35 mouse cellular contexts compared by ENCODE assay signal in the genomic region with DNA sequence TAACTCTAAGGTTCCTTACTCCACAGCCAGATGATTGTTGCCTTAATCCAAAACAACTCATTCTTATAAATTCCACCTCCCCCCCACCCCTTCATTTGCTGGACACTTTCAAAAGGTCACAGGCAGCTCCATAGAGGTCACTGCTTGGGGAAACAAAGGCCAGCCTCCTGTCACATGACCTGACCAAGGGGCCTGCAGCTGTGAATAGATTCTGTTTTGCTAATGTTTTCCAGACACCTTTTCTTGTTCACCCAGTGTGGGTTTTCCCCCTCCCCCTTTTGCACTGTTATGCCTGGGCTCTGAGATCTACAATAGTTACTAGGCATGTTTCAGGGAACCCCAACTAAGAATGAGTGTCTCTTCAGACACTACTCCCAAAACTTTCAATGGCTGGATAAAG. TPM values are rescaled to one million over a fixed set of nuclear protein-coding genes. Genes with fewer than 3 reads are reported as not detected.
A peak's percentile ranks its signal among the peaks of the same experiment; 100 is the strongest.
DNase-seq lines count a peak whose midpoint lies in the region; ATAC-seq and TF ChIP-seq lines count a peak whose summit lies in the region.
"Had no signal": no experiment of that assay in that cellular context is flagged by ENCODE, and none has a peak within 500 bp of the region (broad histone marks: within the 10 kb centered on the region; RNA-seq: fewer than 3 reads in every experiment).

No protein-coding gene starts in this region.

- peaks cover 100% of the 10 kb centered on the region for H3K36me3 ChIP-seq in midbrain, embryonic 10.5 days
- peaks cover 51% of the 10 kb centered on the region for H3K36me3 ChIP-seq in midbrain, postnatal 0 days (ENCODE audit: insufficient read depth, low read length)
- peaks cover 55% of the 10 kb centered on the region for H3K36me3 ChIP-seq in intestine, embryonic 15.5 days
- H3K36me3 ChIP-seq in kidney, embryonic 14.5 days (ENCODE audit: control insufficient read depth, insufficient read depth, low read length), result peaks cover 82% of the 10 kb centered on the region

- H3K27me3 ChIP-seq in midbrain, embryonic 10.5 days (ENCODE audit: low read depth, poor library complexity, severe bottlenecking), result no peaks in the 10 kb centered on the region
- H3K27me3 ChIP-seq in midbrain, postnatal 0 days (ENCODE audit: insufficient read depth, low read length), result no peaks in the 10 kb centered on the region
- H3K27me3 ChIP-seq in intestine, embryonic 15.5 days (replicated peaks), result no peaks in the 10 kb centered on the region
- no peaks in the 10 kb centered on the region for H3K27me3 ChIP-seq in kidney, embryonic 14.5 days (ENCODE audit: control insufficient read depth, insufficient read depth, low read length)
- H3K27me3 ChIP-seq: heart, embryonic 15.5 days; hindbrain, embryonic 12.5 days; limb, embryonic 12.5 days; liver, embryonic 15.5 days; neural tube, embryonic 12.5 days had no signal

- H3K4me3 ChIP-seq in midbrain, embryonic 10.5 days, result no peak overlapping the region
- H3K4me3 ChIP-seq in midbrain, postnatal 0 days (ENCODE audit: low read depth, low read length), result no peak overlapping the region
- no peak overlapping the region for H3K4me3 ChIP-seq in intestine, embryonic 15.5 days (replicated peaks)
- H3K4me3 ChIP-seq in kidney, embryonic 14.5 days (ENCODE audit: low read length), result no peak overlapping the region
- H3K4me3 ChIP-seq: erythroblast, embryonic 14.5 days; forebrain, embryonic 12.5 days; heart, embryonic 10.5 days; heart, embryonic 15.5 days; hindbrain, embryonic 12.5 days; limb, embryonic 12.5 days; liver, embryonic 15.5 days; myocyte; neural tube, embryonic 12.5 days had no signal

- DNase-seq in embryo, embryonic 10.5 days (ENCODE audit: low spot score), result peak; percentile 59
- DNase-seq in embryo, embryonic 9.5 days (ENCODE audit: extremely low spot score), result no peak
- no peak for DNase-seq in midbrain, embryonic 10.5 days (ENCODE audit: low spot score)
- no peak for DNase-seq in midbrain, postnatal 0 days (ENCODE audit: low spot score)
- DNase-seq in adrenal gland, postnatal 25 days, result no peak
- DNase-seq: adrenal gland, adult 2 months; cerebellum, adult 2 months; cerebellum, postnatal 14 days; gastrocnemius, postnatal 10 days; heart, adult 11 months; kidney, adult 18-20 months; kidney, postnatal 4 days; layer of hippocampus, adult 9-11 months; lung, embryonic 14.5 days; right cerebral cortex, adult 18-20 months; spleen, adult 18-20 months; thymus, adult 2 months; thymus, postnatal 4 days had no signal

- no peak overlapping the region for H3K9ac ChIP-seq in midbrain, postnatal 0 days (replicated peaks; ENCODE audit: low read length, poor library complexity, severe bottlenecking)
- no peak overlapping the region for H3K9ac ChIP-seq in intestine, embryonic 15.5 days
- no peak overlapping the region for H3K9ac ChIP-seq in kidney, embryonic 14.5 days (ENCODE audit: low read depth, low read length)
- H3K9ac ChIP-seq: forebrain, embryonic 12.5 days; heart, embryonic 15.5 days; hindbrain, embryonic 12.5 days; limb, embryonic 12.5 days; liver, embryonic 15.5 days; lung, embryonic 14.5 days; neural tube, embryonic 12.5 days had no signal

- no peak for ATAC-seq in midbrain, postnatal 0 days (ENCODE audit: low FRiP score)
- peak; percentile 40 for ATAC-seq in activated CD4-positive, CD25-positive, alpha-beta regulatory T cell, adult 4 months
- ATAC-seq in intestine, embryonic 15.5 days, result no peak
- no peak for ATAC-seq in kidney, embryonic 14.5 days (ENCODE audit: low FRiP score, low TSS enrichment)
- ATAC-seq: midbrain, embryonic 16.5 days had no signal

- no peaks in the 10 kb centered on the region for H3K9me3 ChIP-seq in midbrain, embryonic 10.5 days (replicated peaks)
- no peaks in the 10 kb centered on the region for H3K9me3 ChIP-seq in midbrain, postnatal 0 days (ENCODE audit: low read length)
- no peaks in the 10 kb centered on the region for H3K9me3 ChIP-seq in intestine, embryonic 15.5 days
- no peaks in the 10 kb centered on the region for H3K9me3 ChIP-seq in kidney, embryonic 14.5 days (ENCODE audit: control insufficient read depth, low read length)
- H3K9me3 ChIP-seq: forebrain, embryonic 12.5 days; G1E; heart, embryonic 10.5 days; heart, embryonic 15.5 days; hindbrain, embryonic 12.5 days; limb, embryonic 12.5 days; liver, embryonic 15.5 days; neural tube, embryonic 12.5 days had no signal

- peaks cover 59% of the 10 kb centered on the region for H3K4me1 ChIP-seq in midbrain, embryonic 10.5 days
- no peaks in the 10 kb centered on the region for H3K4me1 ChIP-seq in midbrain, postnatal 0 days (ENCODE audit: insufficient read depth, low read length)
- H3K4me1 ChIP-seq in intestine, embryonic 15.5 days (replicated peaks), result no peaks in the 10 kb centered on the region; the same call in 1 of the 2 replicates
- no peaks in the 10 kb centered on the region for H3K4me1 ChIP-seq in kidney, embryonic 14.5 days (ENCODE audit: control insufficient read depth, insufficient read depth, low read length)
- H3K4me1 ChIP-seq: heart, embryonic 15.5 days had no signal

- 0 out of 2 replicates have a peak overlapping the region, but pooled peaks have one; percentile 38 for H3K27ac ChIP-seq in midbrain, embryonic 10.5 days (replicated peaks)
- H3K27ac ChIP-seq in midbrain, postnatal 0 days (ENCODE audit: low read depth, low read length), result no peak overlapping the region
- no peak overlapping the region for H3K27ac ChIP-seq in intestine, embryonic 15.5 days
- H3K27ac ChIP-seq in kidney, embryonic 14.5 days (ENCODE audit: low read depth, low read length), result no peak overlapping the region
- H3K27ac ChIP-seq: forebrain, embryonic 12.5 days; heart, embryonic 10.5 days; heart, embryonic 15.5 days; hindbrain, embryonic 12.5 days; kidney, postnatal 0 days; limb, embryonic 12.5 days; liver, embryonic 15.5 days; neural tube, embryonic 12.5 days; stomach, postnatal 0 days had no signal

- TF ChIP-seq CTCF in midbrain, postnatal 0 days (IDR thresholded peaks at IDR 0.05), result no peak

- H3K4me2 ChIP-seq in midbrain, postnatal 0 days (ENCODE audit: low read depth, low read length, poor library complexity, severe bottlenecking), result no peak overlapping the region
- no peak overlapping the region for H3K4me2 ChIP-seq in intestine, embryonic 15.5 days (replicated peaks)
- no peak overlapping the region for H3K4me2 ChIP-seq in kidney, embryonic 14.5 days (replicated peaks; ENCODE audit: low read depth, low read length)
- H3K4me2 ChIP-seq: forebrain, embryonic 12.5 days; heart, embryonic 15.5 days; hindbrain, embryonic 12.5 days; limb, embryonic 12.5 days; liver, embryonic 15.5 days; lung, embryonic 14.5 days; midbrain, embryonic 11.5 days; neural tube, embryonic 12.5 days had no signal

RNA-seq across cellular contexts. Expression of a gene that starts 31.9 kb away (rescaled TPM):
- 30.9 and 31.6 TPM in 2 replicates for polyA plus RNA-seq in midbrain, embryonic 10.5 days (2016; fragmentation: Nextera tagmentation; extraction: Ambion mirVana)
- total RNA-seq in midbrain, postnatal 0 days (2014; rRNA removed), result 27.8 and 29.9 TPM in 2 replicates
- 6.8 and 7.9 TPM in 2 replicates for polyA plus RNA-seq in midbrain, postnatal 0 days (2015; fragmentation: Nextera tagmentation; extraction: Ambion mirVana)
- 10 to 100 TPM; 10.2 to 10.3 TPM for polyA plus RNA-seq in activated CD4-positive, CD25-positive, alpha-beta regulatory T cell, adult 4 months (2017; shearing (Covaris generic))
- polyA plus RNA-seq in intestine, embryonic 15.5 days (2015; fragmentation: Nextera tagmentation; extraction: Ambion mirVana), result 30.5 and 34.1 TPM in 2 replicates
- polyA plus RNA-seq in kidney, embryonic 14.5 days (2014; fragmentation: Nextera tagmentation; extraction: Ambion mirVana), result 17.9 and 28.2 TPM in 2 replicates
- total RNA-seq in adrenal gland, postnatal 25 days (2021), result 33.9 and 53.6 TPM in 2 replicates

RNA-seq across cellular contexts. Expression of a gene that starts 44.4 kb away (rescaled TPM):
- 26.7 and 28.3 TPM in 2 replicates for polyA plus RNA-seq in midbrain, embryonic 10.5 days (2016; fragmentation: Nextera tagmentation; extraction: Ambion mirVana)
- total RNA-seq in midbrain, postnatal 0 days (2014; rRNA removed), result 12.1 and 17.7 TPM in 2 replicates
- 9.2 and 9.3 TPM in 2 replicates for polyA plus RNA-seq in midbrain, postnatal 0 days (2015; fragmentation: Nextera tagmentation; extraction: Ambion mirVana)
- polyA plus RNA-seq in activated CD4-positive, CD25-positive, alpha-beta regulatory T cell, adult 4 months (2017; shearing (Covaris generic)), result 10 to 100 TPM; 15.3 to 15.7 TPM
- polyA plus RNA-seq in intestine, embryonic 15.5 days (2015; fragmentation: Nextera tagmentation; extraction: Ambion mirVana), result 17.1 and 17.7 TPM in 2 replicates
- polyA plus RNA-seq in kidney, embryonic 14.5 days (2014; fragmentation: Nextera tagmentation; extraction: Ambion mirVana), result 18.3 and 24.5 TPM in 2 replicates
- 10.4 and 18.2 TPM in 2 replicates for total RNA-seq in adrenal gland, postnatal 25 days (2021)
